Mouse (Mus musculus): ENCODE measurements around the gene Srsf10. TPM values are rescaled to one million over a fixed set of nuclear protein-coding genes. Genes with fewer than 3 reads are reported as not detected.
A peak's percentile ranks its signal among the peaks of the same experiment; 100 is the strongest.

The Srsf10 gene
- polyA plus RNA-seq, 1 experiment from 2014 or later: 144 TPM

DNA sequence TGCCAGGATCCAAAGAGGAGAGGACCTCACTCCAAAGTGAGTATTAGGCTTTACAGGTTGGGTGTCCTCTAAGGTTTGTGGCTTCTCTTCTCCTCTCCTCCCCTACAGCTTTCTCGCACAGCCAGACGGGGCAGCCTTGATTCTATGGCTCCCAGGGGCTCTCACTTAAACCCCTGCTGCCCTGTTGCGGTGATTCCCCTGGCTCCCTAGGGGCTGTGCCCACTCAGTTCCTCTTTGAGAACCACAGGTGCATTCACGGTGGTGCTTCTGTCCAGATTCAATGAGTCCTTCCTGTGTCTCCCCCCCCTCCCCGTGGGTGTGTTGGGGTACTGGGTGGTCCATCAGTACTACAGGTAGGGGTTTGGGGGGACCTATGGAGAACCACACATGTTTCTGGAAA is 44.5 kb downstream of the Srsf10 start:
- no peak overlapping the region for H3K27ac ChIP-seq (ENCODE audit: low read depth, low read length)
- no peaks in the 10 kb centered on the region for H3K9me3 ChIP-seq (ENCODE audit: control insufficient read depth, low read length)
- no peaks in the 10 kb centered on the region for H3K27me3 ChIP-seq (replicated peaks; ENCODE audit: control insufficient read depth, insufficient read depth, low read length)
- no peak for ATAC-seq
- no peak overlapping the region for H3K4me3 ChIP-seq (ENCODE audit: low read length)
- no peaks in the 10 kb centered on the region for H3K36me3 ChIP-seq (ENCODE audit: control insufficient read depth, insufficient read depth, low read length)
- H3K4me2 ChIP-seq (ENCODE audit: low read length): no peak overlapping the region
- 81% methylated on average over 5 of the region's 5 CpGs for WGBS
- no peak overlapping the region for H3K9ac ChIP-seq (ENCODE audit: low read depth, low read length)
- no peaks in the 10 kb centered on the region for H3K4me1 ChIP-seq (ENCODE audit: control insufficient read depth, insufficient read depth, low read depth, low read length)

DNA sequence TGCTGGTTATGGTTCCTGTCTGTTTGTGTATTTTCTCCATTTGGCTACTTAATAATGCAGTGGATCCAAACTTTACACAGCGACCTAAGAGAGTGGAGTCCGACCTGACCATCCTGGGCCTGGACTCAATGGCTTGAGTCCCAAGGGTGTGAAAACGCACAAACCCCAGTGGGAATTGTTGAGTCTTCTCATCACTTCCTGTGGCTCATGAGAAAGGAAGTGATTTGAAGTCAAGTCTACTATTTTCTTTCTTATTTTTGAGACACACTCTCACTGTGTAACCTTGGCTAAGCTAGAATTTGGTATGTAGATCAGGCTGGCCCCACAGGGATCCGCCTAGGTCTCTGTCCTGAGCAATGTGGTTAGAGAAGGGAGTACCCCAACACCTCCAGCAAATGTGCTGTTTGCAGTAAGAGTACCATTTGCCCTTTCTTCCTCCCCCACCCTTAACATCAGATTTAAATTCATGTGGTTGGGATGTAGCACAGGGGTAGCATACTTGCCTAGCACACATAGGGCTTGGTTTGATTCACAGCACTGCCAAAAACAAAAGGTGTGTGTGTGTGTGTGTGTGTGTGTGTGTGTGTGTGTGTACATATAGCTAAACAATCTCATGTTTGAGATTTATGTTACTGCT is 47.2 kb downstream of the Srsf10 start:
- Histone ChIP-seq H3K9me3 (ENCODE audit: control insufficient read depth, low read length) (no peaks in the 10 kb centered on the region), H3K27me3 (replicated peaks; ENCODE audit: control insufficient read depth, insufficient read depth, low read length) (no peaks in the 10 kb centered on the region), H3K4me1 (ENCODE audit: control insufficient read depth, insufficient read depth, low read depth, low read length) (no peaks in the 10 kb centered on the region), H3K9ac (ENCODE audit: low read depth, low read length) (no peak overlapping the region), H3K27ac (ENCODE audit: low read depth, low read length) (no peak overlapping the region), H3K4me2 (ENCODE audit: low read length) (no peak overlapping the region), H3K4me3 (ENCODE audit: low read length) (no peak overlapping the region), H3K36me3 (ENCODE audit: control insufficient read depth, insufficient read depth, low read length) (no peaks in the 10 kb centered on the region)
- ATAC-seq: no peak
- WGBS: 91% methylated on average over 4 of the region's 4 CpGs

DNA sequence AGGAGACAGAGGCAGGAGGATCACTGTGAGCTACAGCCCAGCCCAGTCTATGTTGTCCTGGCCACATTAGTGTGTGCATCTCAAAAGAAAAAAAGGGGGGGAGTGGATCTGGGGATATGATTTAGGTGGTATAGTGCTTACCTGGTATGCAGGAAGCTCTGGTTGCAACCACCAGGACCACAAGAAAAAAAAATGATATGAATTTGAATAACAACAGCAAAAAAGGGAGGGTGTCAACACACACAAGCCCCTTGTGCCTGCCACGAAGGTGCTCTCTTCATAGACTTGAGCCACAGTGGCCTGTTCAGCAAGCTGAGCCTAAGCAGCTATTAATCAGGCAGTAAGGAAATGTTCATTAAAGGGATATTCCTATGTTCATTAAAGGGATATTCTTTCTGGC is 49.3 kb downstream of the Srsf10 start:
- Histone ChIP-seq H3K4me2 (ENCODE audit: low read length) (no peak overlapping the region), H3K4me3 (ENCODE audit: low read length) (no peak overlapping the region), H3K36me3 (ENCODE audit: control insufficient read depth, insufficient read depth, low read length) (no peaks in the 10 kb centered on the region), H3K9me3 (ENCODE audit: control insufficient read depth, low read length) (no peaks in the 10 kb centered on the region), H3K4me1 (ENCODE audit: control insufficient read depth, insufficient read depth, low read depth, low read length) (no peaks in the 10 kb centered on the region), H3K27me3 (replicated peaks; ENCODE audit: control insufficient read depth, insufficient read depth, low read length) (no peaks in the 10 kb centered on the region), H3K9ac (ENCODE audit: low read depth, low read length) (no peak overlapping the region), H3K27ac (ENCODE audit: low read depth, low read length) (no peak overlapping the region)
- no peak for ATAC-seq
- WGBS: 47% methylated on average over 1 of the region's 1 CpGs

DNA sequence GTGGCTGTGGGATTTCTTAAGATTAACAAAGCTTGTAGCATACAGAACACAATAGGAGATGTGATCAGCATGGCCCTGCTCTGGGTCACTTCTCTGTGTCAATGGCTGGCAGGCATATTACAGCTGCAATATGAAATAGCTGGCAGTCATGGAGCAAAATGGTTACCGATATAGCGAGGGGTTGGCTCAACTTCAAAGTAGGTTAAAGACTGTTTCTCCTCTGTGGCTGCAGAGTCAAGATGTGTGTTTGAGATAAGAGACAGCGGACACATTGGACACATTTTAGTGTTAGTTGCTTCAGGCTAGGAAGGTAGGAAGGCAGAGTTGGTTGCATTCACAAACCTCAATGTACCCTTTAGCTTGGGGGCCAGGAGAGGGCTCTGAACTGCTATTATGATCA is 51.1 kb downstream of the Srsf10 start:
- H3K4me2 ChIP-seq (ENCODE audit: low read length): no peak overlapping the region
- ATAC-seq: no peak
- no peaks in the 10 kb centered on the region for H3K9me3 ChIP-seq (ENCODE audit: control insufficient read depth, low read length)
- H3K27ac ChIP-seq (ENCODE audit: low read depth, low read length): no peak overlapping the region
- H3K36me3 ChIP-seq (ENCODE audit: control insufficient read depth, insufficient read depth, low read length): no peaks in the 10 kb centered on the region
- no peaks in the 10 kb centered on the region for H3K4me1 ChIP-seq (ENCODE audit: control insufficient read depth, insufficient read depth, low read depth, low read length)
- WGBS: 89% methylated on average over 3 of the region's 3 CpGs
- no peak overlapping the region for H3K4me3 ChIP-seq (ENCODE audit: low read length)
- H3K9ac ChIP-seq (ENCODE audit: low read depth, low read length): no peak overlapping the region
- no peaks in the 10 kb centered on the region for H3K27me3 ChIP-seq (replicated peaks; ENCODE audit: control insufficient read depth, insufficient read depth, low read length)

DNA sequence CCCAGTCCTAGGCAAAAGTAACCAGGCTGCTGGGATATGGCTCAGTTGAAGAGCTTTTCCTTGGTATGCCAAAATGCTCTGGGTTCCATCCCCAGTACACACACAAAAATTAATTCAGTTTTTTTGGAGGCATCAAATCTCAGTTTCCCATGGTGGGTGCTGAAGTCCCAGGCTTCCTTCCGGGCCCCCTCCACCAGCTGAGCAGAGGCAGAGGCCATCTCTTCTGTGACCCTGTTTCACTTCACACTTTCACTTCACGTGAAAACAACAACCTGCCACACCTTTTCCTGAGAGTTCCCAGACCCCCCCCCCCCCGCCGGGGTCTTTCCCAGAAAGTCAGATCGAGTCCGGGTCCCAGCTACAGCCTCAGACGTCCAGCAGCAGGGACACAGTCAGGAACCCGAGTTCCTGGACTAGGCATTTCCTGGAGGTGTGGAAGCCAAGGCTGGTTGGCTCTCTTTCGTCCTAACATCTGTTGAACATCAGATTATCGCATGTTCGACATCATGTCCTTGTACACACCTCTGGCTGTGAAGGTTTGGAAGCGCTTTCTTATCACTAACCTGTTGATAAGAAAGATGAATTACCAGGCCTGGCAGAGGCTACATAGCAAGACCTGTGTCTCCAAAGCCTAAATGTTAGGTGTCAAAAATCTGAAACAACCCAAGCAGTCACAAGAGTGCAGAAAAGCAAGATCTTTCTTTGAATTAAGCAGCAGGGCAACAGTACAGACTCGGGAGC is 53.9 kb downstream of the Srsf10 start:
- ATAC-seq: no peak
- Histone ChIP-seq H3K4me2 (ENCODE audit: low read length) (no peak overlapping the region), H3K9me3 (ENCODE audit: control insufficient read depth, low read length) (no peaks in the 10 kb centered on the region), H3K36me3 (ENCODE audit: control insufficient read depth, insufficient read depth, low read length) (no peaks in the 10 kb centered on the region), H3K9ac (ENCODE audit: low read depth, low read length) (no peak overlapping the region), H3K4me1 (ENCODE audit: control insufficient read depth, insufficient read depth, low read depth, low read length) (no peaks in the 10 kb centered on the region), H3K4me3 (ENCODE audit: low read length) (no peak overlapping the region), H3K27ac (ENCODE audit: low read depth, low read length) (no peak overlapping the region), H3K27me3 (replicated peaks; ENCODE audit: control insufficient read depth, insufficient read depth, low read length) (no peaks in the 10 kb centered on the region)
- 78% methylated on average over 13 of the region's 13 CpGs for WGBS

DNA sequence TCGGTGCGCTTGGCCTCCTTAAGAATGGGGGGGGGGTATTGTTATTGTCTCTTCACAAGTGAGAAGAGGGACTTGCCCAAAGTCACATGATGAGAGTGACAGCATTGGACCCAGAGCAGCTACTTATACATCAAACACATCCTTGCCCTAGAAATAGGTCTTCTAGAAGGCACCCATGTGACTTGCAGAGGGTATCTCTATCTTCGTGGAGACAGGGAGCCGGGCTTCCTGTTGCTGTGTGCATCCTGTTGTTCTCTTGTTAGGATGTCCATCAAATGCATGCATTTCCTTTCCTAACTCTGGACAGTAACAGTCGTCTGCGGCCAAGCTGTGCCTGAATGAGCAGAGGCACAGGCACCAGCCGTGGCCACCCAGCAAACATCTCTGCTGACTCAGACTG is 56.0 kb downstream of the Srsf10 start:
- 70% methylated on average over 7 of the region's 7 CpGs for WGBS
- H3K9ac ChIP-seq (ENCODE audit: low read depth, low read length): no peak overlapping the region
- H3K36me3 ChIP-seq (ENCODE audit: control insufficient read depth, insufficient read depth, low read length): no peaks in the 10 kb centered on the region
- H3K4me3 ChIP-seq (ENCODE audit: low read length): no peak overlapping the region
- H3K4me1 ChIP-seq (ENCODE audit: control insufficient read depth, insufficient read depth, low read depth, low read length): no peaks in the 10 kb centered on the region
- H3K27me3 ChIP-seq (replicated peaks; ENCODE audit: control insufficient read depth, insufficient read depth, low read length): no peaks in the 10 kb centered on the region
- ATAC-seq: no peak
- no peak overlapping the region for H3K27ac ChIP-seq (ENCODE audit: low read depth, low read length)
- no peak overlapping the region for H3K4me2 ChIP-seq (ENCODE audit: low read length)
- H3K9me3 ChIP-seq (ENCODE audit: control insufficient read depth, low read length): no peaks in the 10 kb centered on the region

DNA sequence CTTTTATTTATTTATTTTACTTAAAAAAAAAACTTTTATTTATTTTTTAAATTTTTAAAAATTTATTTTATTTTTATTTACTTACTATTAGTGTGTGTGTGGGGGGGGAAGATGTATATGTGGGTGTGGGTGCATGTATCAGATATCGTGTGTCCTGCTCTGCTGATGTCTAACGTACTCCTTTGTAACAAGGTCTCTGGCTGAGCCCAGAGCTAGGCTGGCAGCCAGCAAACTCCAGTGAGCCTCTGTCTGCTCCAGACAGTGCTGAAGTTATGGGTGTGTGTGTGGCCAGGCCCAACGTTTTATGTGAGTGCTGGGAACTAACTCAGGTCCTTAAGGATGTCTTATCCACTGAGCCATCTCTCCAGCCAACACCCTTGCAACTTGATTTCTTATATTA is 56.6 kb downstream of the Srsf10 start:
- no peak overlapping the region for H3K4me3 ChIP-seq (ENCODE audit: low read length)
- ATAC-seq: no peak
- H3K9ac ChIP-seq (ENCODE audit: low read depth, low read length): no peak overlapping the region
- H3K9me3 ChIP-seq (ENCODE audit: control insufficient read depth, low read length): no peaks in the 10 kb centered on the region
- H3K4me2 ChIP-seq (ENCODE audit: low read length): no peak overlapping the region
- 40% methylated on average over 3 of the region's 3 CpGs for WGBS
- H3K27me3 ChIP-seq (replicated peaks; ENCODE audit: control insufficient read depth, insufficient read depth, low read length): no peaks in the 10 kb centered on the region
- H3K27ac ChIP-seq (ENCODE audit: low read depth, low read length): no peak overlapping the region
- no peaks in the 10 kb centered on the region for H3K4me1 ChIP-seq (ENCODE audit: control insufficient read depth, insufficient read depth, low read depth, low read length)
- H3K36me3 ChIP-seq (ENCODE audit: control insufficient read depth, insufficient read depth, low read length): no peaks in the 10 kb centered on the region

DNA sequence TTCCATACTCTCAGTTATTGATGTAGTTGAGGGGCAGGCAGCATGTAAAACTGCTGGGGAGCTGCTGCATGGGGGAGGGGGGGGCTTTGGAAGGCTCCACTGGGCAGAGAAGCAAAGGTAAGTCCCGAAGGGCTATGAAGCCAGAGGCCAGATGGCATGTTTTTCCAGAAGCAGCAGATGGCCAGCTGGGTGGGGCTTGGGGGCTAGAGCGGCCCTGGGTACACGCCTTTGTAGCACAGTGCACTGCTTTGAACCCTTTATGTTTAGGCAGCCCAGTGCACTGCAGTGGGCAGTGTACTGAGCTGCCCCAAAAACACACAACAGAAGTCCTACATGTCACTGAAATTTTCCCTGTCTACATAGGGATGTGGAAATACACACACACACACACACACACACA is 57.3 kb downstream of the Srsf10 start:
- no peak overlapping the region for H3K9ac ChIP-seq (ENCODE audit: low read depth, low read length)
- WGBS: 9% methylated on average over 3 of the region's 3 CpGs
- peak; percentile 50; the same call in 1 of the 2 replicates for ATAC-seq
- H3K27ac ChIP-seq (ENCODE audit: low read depth, low read length): no peak overlapping the region
- H3K27me3 ChIP-seq (replicated peaks; ENCODE audit: control insufficient read depth, insufficient read depth, low read length): no peaks in the 10 kb centered on the region
- H3K4me1 ChIP-seq (ENCODE audit: control insufficient read depth, insufficient read depth, low read depth, low read length): no peaks in the 10 kb centered on the region
- H3K4me3 ChIP-seq (ENCODE audit: low read length): no peak overlapping the region
- no peaks in the 10 kb centered on the region for H3K36me3 ChIP-seq (ENCODE audit: control insufficient read depth, insufficient read depth, low read length)
- no peaks in the 10 kb centered on the region for H3K9me3 ChIP-seq (ENCODE audit: control insufficient read depth, low read length)
- H3K4me2 ChIP-seq (ENCODE audit: low read length): no peak overlapping the region

DNA sequence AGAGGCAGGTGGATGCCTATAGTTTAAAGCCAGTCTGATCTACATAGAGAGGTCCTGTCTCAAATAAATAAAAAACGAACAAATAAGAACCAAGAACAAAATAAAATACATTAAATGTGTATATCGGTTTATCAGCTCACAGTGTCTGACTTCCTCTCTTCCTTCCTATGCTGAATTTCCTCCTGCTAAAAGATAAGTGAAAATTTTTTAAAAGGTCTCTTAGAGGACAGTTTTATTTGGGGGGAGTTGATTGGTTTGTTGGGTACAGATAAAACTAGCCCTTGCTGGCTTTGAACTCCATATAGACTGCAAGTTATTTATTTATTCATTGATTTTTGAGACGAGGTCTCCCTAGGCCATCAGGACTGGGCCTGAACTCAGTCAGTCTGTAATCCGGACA is 57.9 kb downstream of the Srsf10 start:
- ATAC-seq: no peak
- 81% methylated on average over 4 of the region's 4 CpGs for WGBS
- H3K9ac ChIP-seq (ENCODE audit: low read depth, low read length): no peak overlapping the region
- H3K4me1 ChIP-seq (ENCODE audit: control insufficient read depth, insufficient read depth, low read depth, low read length): no peaks in the 10 kb centered on the region
- no peaks in the 10 kb centered on the region for H3K36me3 ChIP-seq (ENCODE audit: control insufficient read depth, insufficient read depth, low read length)
- no peak overlapping the region for H3K4me3 ChIP-seq (ENCODE audit: low read length)
- H3K9me3 ChIP-seq (ENCODE audit: control insufficient read depth, low read length): no peaks in the 10 kb centered on the region
- no peak overlapping the region for H3K4me2 ChIP-seq (ENCODE audit: low read length)
- H3K27me3 ChIP-seq (replicated peaks; ENCODE audit: control insufficient read depth, insufficient read depth, low read length): no peaks in the 10 kb centered on the region
- H3K27ac ChIP-seq (ENCODE audit: low read depth, low read length): no peak overlapping the region

Data from hindbrain, embryonic 16.5 days (tissue).